Mouse (Mus musculus) spleen, adult 10 weeks (tissue): ENCODE measurements around the gene Ucp1. TPM values are rescaled to one million over a fixed set of nuclear protein-coding genes. Genes with fewer than 3 reads are reported as not detected.

Experiments
- polyA plus RNA-seq: library from polyadenylated mRNA; stranded (reverse); fragments of 350-450 nt; fragmentation: Illumina TruSeq; extraction: RNeasy Lipid Tissue Mini Kit (QIAGEN cat#74804); gene quantifications from one replicate; pipeline ENCODE4 v1.2.3, GENCODE M21; 2015; ENCODE audit warnings: low replicate concordance; ENCODE audit not compliant: insufficient read depth

Ucp1 gene
- polyA plus RNA-seq = not detected

DNA sequence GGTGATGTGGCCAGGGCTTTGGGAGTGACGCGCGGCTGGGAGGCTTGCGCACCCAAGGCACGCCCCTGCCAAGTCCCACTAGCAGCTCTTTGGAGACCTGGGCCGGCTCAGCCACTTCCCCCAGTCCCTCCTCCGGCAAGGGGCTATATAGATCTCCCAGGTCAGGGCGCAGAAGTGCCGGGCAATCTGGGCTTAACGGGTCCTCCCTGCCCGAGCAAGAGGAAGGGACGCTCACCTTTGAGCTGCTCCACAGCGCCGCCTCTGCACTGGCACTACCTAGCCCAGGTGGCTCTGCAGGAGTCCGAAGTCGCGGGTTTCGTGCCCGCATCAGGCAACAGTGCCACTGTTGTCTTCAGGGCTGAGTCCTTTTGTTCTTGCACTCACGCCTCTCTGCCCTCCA is at the start of gene Ucp1:
Gene Ucp1, plus strand, starts transcription at position 177 of the 400 bp plus-strand sequence.

DNA sequence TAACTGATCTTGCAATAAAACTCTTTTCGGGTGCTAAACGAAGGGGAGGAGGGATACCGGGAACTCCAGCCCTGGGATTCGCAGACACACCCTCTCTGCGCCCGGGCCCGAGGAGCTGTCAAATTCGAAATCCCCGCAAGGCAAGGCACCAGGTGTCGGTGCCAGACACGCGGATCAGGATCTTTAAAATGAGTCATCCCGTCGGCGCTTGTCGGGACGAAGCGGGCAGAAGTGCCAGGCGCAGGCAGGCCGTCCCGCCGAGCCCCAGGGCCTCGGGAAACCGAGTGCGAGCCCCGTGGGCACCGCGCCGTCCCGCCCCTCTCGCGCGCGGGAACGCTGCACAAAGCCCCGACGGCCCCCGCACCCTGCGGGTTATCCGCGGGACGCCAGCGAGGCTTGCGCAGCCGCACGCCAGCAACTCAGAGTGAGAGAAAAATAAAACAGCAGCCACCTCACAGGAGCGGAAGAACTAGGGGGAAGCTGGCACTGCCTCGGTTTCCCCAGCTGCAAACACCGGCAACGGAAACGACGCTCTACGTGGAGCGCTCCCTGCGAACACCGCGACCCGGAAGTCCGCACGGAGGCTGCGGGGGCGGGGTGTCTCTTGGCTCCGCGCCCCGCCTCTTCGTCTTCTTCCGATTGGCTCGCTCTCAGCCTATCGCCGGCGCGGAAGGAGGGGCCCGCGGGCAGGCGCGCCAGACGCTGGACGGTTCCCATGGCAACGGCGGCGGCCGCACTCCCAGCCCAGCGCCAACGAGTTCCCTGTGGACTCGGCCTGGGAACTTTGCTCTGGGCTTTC is 41.9 kb downstream of the Ucp1 start, which contains the start of gene Elmod2:
Gene Elmod2, minus strand, starts transcription at position 588 of the 799 bp plus-strand sequence.

Other genes starting within 250 kb of the Ucp1 start
- gene Tbc1d9, start 125.0 kb upstream of the Ucp1 start, polyA plus RNA-seq = 32.6 TPM
- gene Gm10645, start 124.2 kb upstream of the Ucp1 start, polyA plus RNA-seq = 0.37 TPM
- gene Elmod2, start 42.1 kb downstream of the Ucp1 start, polyA plus RNA-seq = 25.2 TPM
- gene Mgat4d, start 58.1 kb downstream of the Ucp1 start, polyA plus RNA-seq = not detected
- gene Clgn, start 99.5 kb downstream of the Ucp1 start, polyA plus RNA-seq = 0.15 TPM
- gene Scoc, start 168.0 kb downstream of the Ucp1 start, polyA plus RNA-seq = 65.2 TPM
- gene Olfr370, start 245.4 kb downstream of the Ucp1 start, polyA plus RNA-seq = not detected